Mouse (Mus musculus) liver, postnatal 0 days (tissue): Measurements from ENCODE around the gene Dock4. TPM values are rescaled to one million over a fixed set of nuclear protein-coding genes. Genes with fewer than 3 reads are reported as not detected.

Experiments
- ATAC-seq: fragments of 200-750 bp; cut with Nextera tagmentation; 2 replicates; pipeline ENCODE4 v1.8.0; 2017; ENCODE audit warnings: mild to moderate bottlenecking, moderate library complexity
- DNase-seq: peaks from one replicate; pipeline ENCODE4 v3.0.0-alpha.2; 2016
- H3K27ac ChIP-seq: fragments of 300-500 bp; sonication (generic); 2 replicates; pipeline ENCODE4 v1.5.1; 2014; ENCODE audit warnings: antibody characterized with exemption, moderate library complexity, mild to moderate bottlenecking, low read depth
- H3K27me3 ChIP-seq: fragments of 300-500 bp; sonication (generic); 2 replicates; pipeline ENCODE4 v1.6.1; 2014; ENCODE audit warnings: low read length, control low read depth, mixed read lengths; ENCODE audit not compliant: insufficient read depth
- H3K36me3 ChIP-seq: fragments of 300-500 bp; sonication (generic); replicated peaks from 2 replicates; pipeline ENCODE4 v1.6.1; 2014; ENCODE audit warnings: mild to moderate bottlenecking, control low read depth, low read length, moderate library complexity, mixed read lengths; ENCODE audit not compliant: insufficient read depth
- H3K4me1 ChIP-seq: fragments of 300-500 bp; sonication (generic); 2 replicates; pipeline ENCODE4 v1.6.1; 2014; ENCODE audit warnings: antibody characterized with exemption, mild to moderate bottlenecking, control low read depth; ENCODE audit not compliant: insufficient read depth
- H3K4me2 ChIP-seq: fragments of 300-500 bp; sonication (generic); 2 replicates; pipeline ENCODE4 v1.6.1; 2014; ENCODE audit warnings: low read depth, mild to moderate bottlenecking, low read length, moderate library complexity, mixed read lengths
- H3K4me3 ChIP-seq: fragments of 300-500 bp; sonication (generic); 2 replicates; pipeline ENCODE4 v1.5.1; 2014; ENCODE audit warnings: low read depth, low read length
- H3K9ac ChIP-seq: fragments of 300-500 bp; sonication (generic); replicated peaks from 2 replicates; pipeline ENCODE4 v1.6.1; 2014; ENCODE audit warnings: mild to moderate bottlenecking, moderate library complexity
- H3K9me3 ChIP-seq: fragments of 300-500 bp; sonication (generic); 2 replicates; pipeline ENCODE4 v1.6.1; 2016; ENCODE audit warnings: mild to moderate bottlenecking, control low read depth, low read length, mixed read lengths
- CTCF ChIP-seq: sonication (generic); IDR thresholded peaks from 2 replicates; pipeline ENCODE4 v1.5.1; 2016; ENCODE audit warnings: antibody characterized with exemption, low read depth
- EP300 ChIP-seq: IDR thresholded peaks from 2 replicates; pipeline ENCODE4 v1.6.1; 2016; ENCODE audit warnings: antibody characterized with exemption, low read depth, mild to moderate bottlenecking
- WGBS: fragments of 180-500 bp; shearing (Covaris S2); extraction: QIAGEN DNeasy Blood & Tissue Kit; methylation state at CpG from one replicate; pipeline ENCODE4 v1.1.7; 2014; ENCODE audit not compliant: insufficient replicate concordance; 5-methylcytosine and 5-hydroxymethylcytosine counted together
- polyA plus RNA-seq: library from polyadenylated mRNA; unstranded; fragments of >200 nt; fragmentation: Nextera tagmentation; extraction: Ambion mirVana; gene quantifications from 2 replicates; pipeline ENCODE4 v1.2.1, GENCODE M21; 2015

Dock4 gene
- polyA plus RNA-seq, 1 experiment from 2014 or later, result 1.3 TPM

DNA sequence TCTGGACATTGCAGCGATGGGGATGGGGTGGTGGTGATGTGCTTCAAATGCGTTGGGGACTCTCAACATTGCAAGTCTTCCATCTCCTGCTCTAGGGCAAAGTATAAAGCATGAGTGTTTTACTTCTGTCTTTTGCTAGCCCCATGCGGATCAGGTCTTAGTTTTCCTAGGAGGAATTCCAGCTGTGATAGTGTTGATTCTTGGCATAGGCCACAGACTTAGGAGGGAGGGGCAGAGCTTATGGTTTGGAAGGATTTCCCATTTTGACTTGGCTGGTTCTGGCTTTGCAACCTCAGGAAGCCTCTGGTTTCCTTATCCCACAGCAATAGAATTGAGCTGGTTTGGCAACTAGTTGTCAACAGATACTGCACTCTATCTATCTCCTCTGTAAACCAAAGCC lies 58.9 kb downstream of the Dock4 start:
- H3K36me3 ChIP-seq, result no peaks in the 10 kb centered on the region
- H3K4me2 ChIP-seq, result no peak overlapping the region
- H3K4me3 ChIP-seq, result no peak overlapping the region
- TF ChIP-seq EP300 (no peak), CTCF (no peak)
- H3K9ac ChIP-seq, result no peak overlapping the region
- DNase-seq, result no peak
- H3K9me3 ChIP-seq, result no peaks in the 10 kb centered on the region
- no peak for ATAC-seq
- H3K27me3 ChIP-seq, result no peaks in the 10 kb centered on the region
- no peak overlapping the region for H3K27ac ChIP-seq
- 79% methylated on average over 3 of the region's 3 CpGs for WGBS
- H3K4me1 ChIP-seq, result peaks cover under 1% of the 10 kb centered on the region

GRCm38 (mm10) chr12:40507823-40508390 lies 62.2 kb downstream of the Dock4 start:
- WGBS, result 86% methylated on average over 4 of the region's 4 CpGs
- Histone ChIP-seq H3K9me3 (no peaks in the 10 kb centered on the region), H3K9ac (no peak overlapping the region), H3K4me1 (no peaks in the 10 kb centered on the region), H3K27me3 (no peaks in the 10 kb centered on the region), H3K36me3 (no peaks in the 10 kb centered on the region), H3K27ac (no peak overlapping the region), H3K4me3 (no peak overlapping the region), H3K4me2 (no peak overlapping the region)
- DNase-seq, result no peak
- no peak for ATAC-seq
- TF ChIP-seq CTCF, result no peak
- TF ChIP-seq EP300, result no peak

GRCm38 (mm10) chr12:40508416-40508815 lies 62.7 kb downstream of the Dock4 start:
- Histone ChIP-seq H3K4me2 (no peak overlapping the region), H3K4me1 (no peaks in the 10 kb centered on the region), H3K9ac (no peak overlapping the region), H3K4me3 (no peak overlapping the region), H3K36me3 (no peaks in the 10 kb centered on the region), H3K27ac (no peak overlapping the region), H3K27me3 (no peaks in the 10 kb centered on the region), H3K9me3 (no peaks in the 10 kb centered on the region)
- ATAC-seq (no peak), DNase-seq (no peak)
- 67% methylated on average over 8 of the region's 8 CpGs for WGBS
- TF ChIP-seq EP300 (no peak), CTCF (no peak)

- WGBS, result 59% methylated on average over 8 of the region's 8 CpGs
- no peaks in the 10 kb centered on the region for H3K27me3 ChIP-seq
- no peak overlapping the region for H3K4me3 ChIP-seq
- H3K9ac ChIP-seq, result no peak overlapping the region
- no peak for TF ChIP-seq CTCF
- no peak for TF ChIP-seq EP300
- no peak overlapping the region for H3K4me2 ChIP-seq
- no peaks in the 10 kb centered on the region for H3K9me3 ChIP-seq
- ATAC-seq (no peak), DNase-seq (no peak)
- no peak overlapping the region for H3K27ac ChIP-seq
- H3K36me3 ChIP-seq, result no peaks in the 10 kb centered on the region
- H3K4me1 ChIP-seq, result no peaks in the 10 kb centered on the region
These were observed 66.1 kb downstream of the Dock4 start for GRCm38 (mm10) chr12:40511643-40512369.

DNA sequence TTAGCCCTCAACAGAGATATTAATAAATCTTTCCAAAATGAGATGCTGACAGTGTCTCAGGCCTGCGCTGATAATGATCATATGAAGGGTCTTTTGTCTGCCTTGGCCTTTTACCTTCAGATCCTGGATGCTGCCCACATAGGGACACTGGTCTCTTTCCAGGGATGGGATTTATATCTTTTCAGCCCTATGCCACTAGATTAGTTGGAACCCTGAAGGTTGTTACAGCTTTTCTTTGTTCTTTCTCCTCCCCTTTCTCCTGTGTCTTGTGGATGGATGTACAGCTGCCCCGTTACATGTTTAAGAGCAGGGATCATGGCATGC lies 66.6 kb downstream of the Dock4 start:
- Histone ChIP-seq H3K4me1 (no peaks in the 10 kb centered on the region), H3K4me3 (no peak overlapping the region), H3K36me3 (no peaks in the 10 kb centered on the region), H3K9ac (no peak overlapping the region), H3K4me2 (no peak overlapping the region), H3K27ac (no peak overlapping the region), H3K27me3 (no peaks in the 10 kb centered on the region), H3K9me3 (no peaks in the 10 kb centered on the region)
- TF ChIP-seq CTCF (no peak), EP300 (no peak)
- ATAC-seq (no peak), DNase-seq (no peak)
- 76% methylated on average over 2 of the region's 2 CpGs for WGBS

DNA sequence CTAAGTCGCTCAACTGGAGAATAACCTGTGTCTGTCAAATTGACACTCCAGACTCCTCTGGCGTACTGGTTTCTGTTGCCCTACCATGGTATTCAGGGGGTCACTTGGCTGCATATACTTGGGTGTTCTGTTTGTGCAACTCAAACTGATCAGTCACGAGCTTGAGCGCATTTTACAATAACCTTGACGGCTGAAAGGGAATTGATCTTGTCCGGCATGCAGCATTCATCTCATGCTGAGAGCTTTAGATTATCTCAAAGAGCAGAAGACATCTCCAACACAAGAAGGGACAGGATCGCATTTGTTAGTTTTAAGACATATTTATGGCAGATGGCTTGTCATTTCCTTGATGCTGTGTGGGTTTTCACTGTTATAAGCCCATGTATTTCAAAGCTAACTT lies 67.2 kb downstream of the Dock4 start:
- WGBS, result 80% methylated on average over 7 of the region's 7 CpGs

More for the DNA sequence above, 67.2 kb downstream of the Dock4 start:
- DNase-seq (no peak), ATAC-seq (no peak)
- Histone ChIP-seq H3K27ac (no peak overlapping the region), H3K27me3 (no peaks in the 10 kb centered on the region), H3K9me3 (no peaks in the 10 kb centered on the region), H3K4me1 (no peaks in the 10 kb centered on the region), H3K9ac (no peak overlapping the region), H3K4me3 (no peak overlapping the region), H3K36me3 (no peaks in the 10 kb centered on the region), H3K4me2 (no peak overlapping the region)
- TF ChIP-seq CTCF (no peak), EP300 (no peak)
